Mouse (Mus musculus): Measurements from ENCODE around the gene Snrnp35. TPM values are rescaled to one million over a fixed set of nuclear protein-coding genes. Genes with fewer than 3 reads are reported as not detected.

Snrnp35 gene
- polyA plus RNA-seq, 1 experiment from 2014 or later, result 22.5 TPM

- Histone ChIP-seq H3K9ac (no peak overlapping the region), H3K27me3 (replicated peaks) (no peaks in the 10 kb centered on the region), H3K36me3 (peaks cover 22% of the 10 kb centered on the region), H3K27ac (no peak overlapping the region), H3K4me1 (no peaks in the 10 kb centered on the region), H3K4me3 (replicated peaks) (no peak overlapping the region), H3K9me3 (no peaks in the 10 kb centered on the region), H3K4me2 (no peak overlapping the region)
- WGBS, result 90% methylated on average over 1 of the region's 1 CpGs
- ATAC-seq (ENCODE audit: insufficient read depth, low FRiP score, low read depth), result no peak
Measured at GRCm38 (mm10) chr5:124467766-124468165, 15.2 kb upstream of the Snrnp35 start.

- ATAC-seq (ENCODE audit: insufficient read depth, low FRiP score, low read depth), result no peak
- Histone ChIP-seq H3K27me3 (replicated peaks) (no peaks in the 10 kb centered on the region), H3K4me3 (replicated peaks) (no peak overlapping the region), H3K4me2 (no peak overlapping the region), H3K27ac (no peak overlapping the region), H3K36me3 (peaks cover 18% of the 10 kb centered on the region), H3K4me1 (no peaks in the 10 kb centered on the region), H3K9ac (no peak overlapping the region), H3K9me3 (no peaks in the 10 kb centered on the region)
- WGBS, result 86% methylated on average over 7 of the region's 7 CpGs
Measured at GRCm38 (mm10) chr5:124468365-124468764, 14.6 kb upstream of the Snrnp35 start.

DNA sequence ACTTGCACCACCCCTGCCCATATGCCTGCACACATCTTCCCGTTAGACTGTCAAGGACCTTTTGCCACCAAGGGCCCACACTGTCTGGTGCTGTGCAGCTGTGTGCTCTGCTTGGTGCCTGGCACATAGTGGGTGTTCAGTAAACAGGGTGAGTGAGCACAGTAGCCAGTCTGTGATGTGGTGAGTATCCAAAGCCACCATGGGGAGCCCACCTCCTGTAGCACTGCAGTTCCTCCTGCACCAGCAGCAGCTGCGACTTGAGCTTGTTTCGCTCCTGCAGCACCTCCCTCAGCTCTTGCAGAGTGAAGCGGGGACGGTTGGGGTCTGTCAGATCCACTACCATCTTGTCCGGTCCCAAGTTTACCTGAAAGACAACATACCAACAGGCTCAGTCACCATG, 13.4 kb upstream of the Snrnp35 start:
- H3K36me3 ChIP-seq, result peaks cover 14% of the 10 kb centered on the region
- H3K4me2 ChIP-seq, result no peak overlapping the region
- no peaks in the 10 kb centered on the region for H3K9me3 ChIP-seq
- ATAC-seq (ENCODE audit: insufficient read depth, low FRiP score, low read depth), result no peak
- WGBS, result 90% methylated on average over 6 of the region's 6 CpGs
- H3K9ac ChIP-seq, result no peak overlapping the region
- no peaks in the 10 kb centered on the region for H3K4me1 ChIP-seq
- no peak overlapping the region for H3K27ac ChIP-seq
- H3K4me3 ChIP-seq (replicated peaks), result no peak overlapping the region
- no peaks in the 10 kb centered on the region for H3K27me3 ChIP-seq (replicated peaks)

DNA sequence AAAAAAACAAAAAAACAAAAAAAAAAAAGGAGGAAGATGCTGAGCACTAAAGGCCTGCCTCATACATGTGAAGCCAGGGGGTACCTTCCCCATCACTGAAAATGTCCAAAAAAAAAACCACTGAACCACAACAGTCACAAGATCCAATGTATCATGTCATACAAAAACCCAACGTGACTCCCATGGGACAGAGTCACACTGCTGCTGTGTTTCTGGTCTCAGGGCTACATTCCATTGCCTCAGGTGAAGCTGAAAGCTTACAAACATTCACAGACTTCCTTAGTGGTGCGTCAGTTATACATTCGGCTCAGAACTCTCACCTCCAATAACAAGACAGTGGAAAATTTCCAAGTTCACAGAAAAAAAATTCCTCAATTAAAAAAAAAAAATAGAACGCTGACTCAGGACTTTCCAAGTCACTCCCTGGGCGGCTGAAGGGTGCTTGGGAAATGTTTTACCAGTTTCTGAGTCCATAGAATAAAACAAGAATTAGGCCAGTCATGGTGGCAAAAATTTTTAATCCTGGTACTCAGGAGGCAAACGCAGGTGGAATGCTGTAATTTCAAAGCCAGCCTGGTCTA, 12.3 kb upstream of the Snrnp35 start:
- Histone ChIP-seq H3K4me1 (0 out of 2 replicates have a peak, but pooled peaks cover 3% of the 10 kb centered on the region), H3K9ac (no peak overlapping the region), H3K4me3 (replicated peaks) (no peak overlapping the region), H3K9me3 (no peaks in the 10 kb centered on the region), H3K27ac (no peak overlapping the region), H3K4me2 (no peak overlapping the region), H3K27me3 (replicated peaks) (no peaks in the 10 kb centered on the region), H3K36me3 (peaks cover 14% of the 10 kb centered on the region)
- ATAC-seq (ENCODE audit: insufficient read depth, low FRiP score, low read depth), result no peak
- 76% methylated on average over 6 of the region's 6 CpGs for WGBS

GRCm38 (mm10) chr5:124478873-124479204, 4.1 kb upstream of the Snrnp35 start:
- Histone ChIP-seq H3K27me3 (replicated peaks) (no peaks in the 10 kb centered on the region), H3K9me3 (no peaks in the 10 kb centered on the region), H3K36me3 (no peaks in the 10 kb centered on the region), H3K27ac (peak overlapping the region; percentile 85), H3K4me3 (replicated peaks) (peak overlapping the region; percentile 73; the same call in 1 of the 2 replicates), H3K4me1 (peaks cover 17% of the 10 kb centered on the region; the same call in 1 of the 2 replicates), H3K4me2 (peak overlapping the region; percentile 70), H3K9ac (no peak overlapping the region)
- no peak for ATAC-seq (ENCODE audit: insufficient read depth, low FRiP score, low read depth)
- WGBS, result 61% methylated on average over 1 of the region's 1 CpGs

DNA sequence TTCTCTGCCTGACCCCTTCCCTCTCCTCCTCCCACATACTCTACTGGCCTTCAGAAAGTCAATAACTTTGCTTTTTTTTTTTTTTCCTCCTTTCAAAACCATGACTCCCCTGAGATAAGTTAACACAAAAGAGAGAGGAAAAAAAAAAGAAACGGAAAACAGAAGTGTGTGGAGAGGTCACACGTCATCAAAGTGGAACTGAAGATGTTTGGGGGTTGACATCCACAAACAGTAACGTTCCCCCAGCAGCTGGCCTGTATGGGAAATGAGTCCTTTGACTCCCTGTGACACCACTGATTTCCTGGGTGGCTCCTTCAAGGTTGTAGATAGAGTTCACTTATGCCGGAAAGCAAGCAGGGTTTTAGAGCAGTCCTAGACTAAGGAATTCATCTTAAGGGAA, 2.8 kb upstream of the Snrnp35 start:
- Histone ChIP-seq H3K27ac (no peak overlapping the region), H3K4me2 (no peak overlapping the region), H3K9ac (no peak overlapping the region), H3K9me3 (no peaks in the 10 kb centered on the region), H3K4me1 (peaks cover 17% of the 10 kb centered on the region; the same call in 1 of the 2 replicates), H3K27me3 (replicated peaks) (no peaks in the 10 kb centered on the region), H3K36me3 (no peaks in the 10 kb centered on the region), H3K4me3 (replicated peaks) (no peak overlapping the region)
- no peak for ATAC-seq (ENCODE audit: insufficient read depth, low FRiP score, low read depth)
- WGBS, result 53% methylated on average over 4 of the region's 4 CpGs

GRCm38 (mm10) chr5:124481714-124482113, 1.2 kb upstream of the Snrnp35 start:
- WGBS, result 89% methylated on average over 4 of the region's 4 CpGs

DNA sequence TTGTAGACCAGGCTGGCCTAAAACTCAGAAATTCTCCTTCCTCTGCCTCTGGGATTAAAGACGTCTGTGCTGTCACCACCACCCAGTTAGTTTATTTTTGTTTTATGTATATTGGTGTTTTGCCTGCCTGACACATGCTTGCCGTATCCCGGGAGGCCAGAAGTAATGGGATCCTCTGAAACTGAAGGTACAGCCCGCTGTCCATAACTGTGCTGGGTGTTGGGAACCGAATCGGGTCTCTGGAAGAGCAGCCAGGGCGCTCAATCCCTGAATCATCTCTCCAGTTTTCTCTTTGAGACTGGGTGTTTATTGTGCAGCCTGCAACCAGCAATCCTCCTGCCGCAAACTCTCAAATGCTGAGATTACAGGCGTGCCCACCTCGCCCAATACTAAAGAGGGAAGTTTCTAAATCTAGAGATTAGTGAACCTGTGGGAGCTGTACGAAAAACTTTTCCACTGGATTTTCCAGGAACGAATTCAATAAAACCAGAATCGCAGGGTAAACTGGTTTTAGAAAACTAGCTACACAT, 433 bp upstream of the Snrnp35 start:
- no peaks in the 10 kb centered on the region for H3K9me3 ChIP-seq
- H3K4me1 ChIP-seq, result peaks cover 7% of the 10 kb centered on the region; the same call in 1 of the 2 replicates
- H3K4me3 ChIP-seq (replicated peaks), result peak overlapping the region; percentile 60
- peak overlapping the region; percentile 100 for H3K27ac ChIP-seq
- H3K9ac ChIP-seq, result peak overlapping the region; percentile 53
- WGBS, result 4% methylated on average over 13 of the region's 13 CpGs
- no peak for ATAC-seq (ENCODE audit: insufficient read depth, low FRiP score, low read depth)
- peak overlapping the region; percentile 72 for H3K4me2 ChIP-seq
- no peaks in the 10 kb centered on the region for H3K36me3 ChIP-seq
- H3K27me3 ChIP-seq (replicated peaks), result no peaks in the 10 kb centered on the region

More at GRCm38 (mm10) chr5:124481714-124482113, 1.2 kb upstream of the Snrnp35 start:
- no peak overlapping the region for H3K27ac ChIP-seq
- no peaks in the 10 kb centered on the region for H3K36me3 ChIP-seq
- no peak overlapping the region for H3K4me2 ChIP-seq
- H3K9ac ChIP-seq, result no peak overlapping the region
- no peak for ATAC-seq (ENCODE audit: insufficient read depth, low FRiP score, low read depth)
- H3K9me3 ChIP-seq, result no peaks in the 10 kb centered on the region
- peaks cover 9% of the 10 kb centered on the region; the same call in 1 of the 2 replicates for H3K4me1 ChIP-seq
- H3K27me3 ChIP-seq (replicated peaks), result no peaks in the 10 kb centered on the region
- H3K4me3 ChIP-seq (replicated peaks), result no peak overlapping the region

GRCm38 (mm10) chr5:124483655-124484396, 892 bp downstream of the Snrnp35 start:
- Histone ChIP-seq H3K9me3 (no peaks in the 10 kb centered on the region), H3K27me3 (replicated peaks) (no peaks in the 10 kb centered on the region), H3K9ac (peak overlapping the region; percentile 49), H3K4me2 (peak overlapping the region; percentile 72), H3K4me3 (replicated peaks) (peak overlapping the region; percentile 60), H3K4me1 (peaks cover 3% of the 10 kb centered on the region; the same call in 1 of the 2 replicates), H3K27ac (peak overlapping the region; percentile 100), H3K36me3 (no peaks in the 10 kb centered on the region)
- WGBS, result 5% methylated on average over 15 of the region's 15 CpGs
- ATAC-seq (ENCODE audit: insufficient read depth, low FRiP score, low read depth), result peak; percentile 12; the same call in 1 of the 2 replicates

DNA sequence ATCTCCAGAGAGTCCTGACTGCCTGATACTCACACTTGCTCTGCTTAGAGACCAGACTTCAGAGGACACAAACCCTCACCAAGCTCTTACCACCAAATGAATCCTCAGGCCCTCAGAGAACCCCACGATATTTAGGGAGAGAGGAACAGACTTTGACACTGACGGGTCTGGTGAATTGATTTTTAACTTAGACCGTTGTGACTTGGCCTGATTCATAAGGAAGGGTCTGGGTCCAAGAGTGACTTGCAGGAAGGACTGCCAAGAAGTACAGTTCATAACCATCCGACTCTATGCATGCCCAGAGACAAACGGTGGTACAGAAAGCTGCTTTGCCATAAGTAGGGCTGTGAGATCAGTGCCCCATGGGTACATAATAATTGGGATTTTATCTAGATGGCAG, 2.7 kb downstream of the Snrnp35 start:
- Histone ChIP-seq H3K36me3 (no peaks in the 10 kb centered on the region), H3K27me3 (replicated peaks) (no peaks in the 10 kb centered on the region), H3K4me3 (replicated peaks) (no peak overlapping the region), H3K27ac (no peak overlapping the region), H3K4me2 (no peak overlapping the region), H3K9ac (no peak overlapping the region), H3K9me3 (no peaks in the 10 kb centered on the region), H3K4me1 (no peaks in the 10 kb centered on the region)
- no peak for ATAC-seq (ENCODE audit: insufficient read depth, low FRiP score, low read depth)
- WGBS, result 85% methylated on average over 5 of the region's 5 CpGs

DNA sequence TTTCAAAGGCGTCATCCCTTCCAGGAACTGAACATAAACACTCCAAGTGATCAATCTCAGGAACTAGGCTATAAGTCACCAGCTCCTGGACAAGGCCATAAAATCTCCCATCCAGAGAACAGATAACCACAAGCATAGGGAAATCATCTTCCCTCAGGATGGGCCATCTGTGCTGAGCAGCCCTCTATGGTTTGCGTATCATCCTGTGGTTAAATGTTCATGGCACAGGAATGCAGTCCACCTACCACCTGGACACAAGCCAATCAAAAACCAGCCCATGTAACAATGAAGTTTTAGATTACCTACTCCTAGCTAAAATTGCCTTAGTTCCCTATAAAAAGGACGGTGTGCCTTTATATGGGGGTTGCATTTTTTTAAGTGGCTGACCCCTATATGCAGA, 6.0 kb downstream of the Snrnp35 start:
- no peak for ATAC-seq (ENCODE audit: insufficient read depth, low FRiP score, low read depth)
- no peaks in the 10 kb centered on the region for H3K4me1 ChIP-seq
- H3K36me3 ChIP-seq, result peaks cover 10% of the 10 kb centered on the region; the same call in 1 of the 2 replicates
- 76% methylated on average over 3 of the region's 3 CpGs for WGBS
- H3K27ac ChIP-seq, result no peak overlapping the region
- H3K4me2 ChIP-seq, result no peak overlapping the region
- H3K9me3 ChIP-seq, result no peaks in the 10 kb centered on the region
- no peak overlapping the region for H3K9ac ChIP-seq
- no peak overlapping the region for H3K4me3 ChIP-seq (replicated peaks)
- no peaks in the 10 kb centered on the region for H3K27me3 ChIP-seq (replicated peaks)

DNA sequence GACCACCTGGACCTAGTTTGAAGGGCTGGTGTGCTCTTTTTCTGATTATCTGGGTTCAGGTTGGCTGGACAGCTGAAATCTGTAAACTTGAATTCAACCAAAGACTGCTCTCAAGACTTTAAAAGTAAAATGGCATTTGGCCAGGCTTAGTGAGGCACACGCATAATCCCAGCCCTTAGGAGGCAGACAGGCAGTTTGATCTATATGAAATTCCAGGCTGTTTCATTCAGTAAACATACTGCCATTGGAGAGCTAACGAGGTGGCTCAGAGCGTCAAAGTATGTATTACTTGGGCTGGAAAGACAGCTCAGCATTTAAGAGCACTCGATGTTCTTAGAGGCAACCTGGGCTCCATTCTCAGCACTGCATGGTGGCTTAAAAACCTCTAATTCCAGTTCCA, 8.8 kb downstream of the Snrnp35 start:
- 45% methylated on average over 4 of the region's 4 CpGs for WGBS
- H3K4me1 ChIP-seq, result no peaks in the 10 kb centered on the region
- H3K9ac ChIP-seq, result no peak overlapping the region
- no peak overlapping the region for H3K4me3 ChIP-seq (replicated peaks)
- no peak overlapping the region for H3K4me2 ChIP-seq
- no peak for ATAC-seq (ENCODE audit: insufficient read depth, low FRiP score, low read depth)
- no peaks in the 10 kb centered on the region for H3K9me3 ChIP-seq
- peak overlapping the region; percentile 51; the same call in 1 of the 2 replicates for H3K27ac ChIP-seq
- no peaks in the 10 kb centered on the region for H3K27me3 ChIP-seq (replicated peaks)
- H3K36me3 ChIP-seq, result peaks cover 15% of the 10 kb centered on the region; the same call in 1 of the 2 replicates

All from stomach, embryonic 15.5 days (tissue).